Mouse (Mus musculus) brain, embryonic 14.5 days (tissue): ENCODE results near the gene Mast4.

Experiments
- CTCF ChIP-seq: fragments of 200-500 bp; IDR thresholded peaks from 2 replicates; pipeline ENCODE4 v1.5.1; 2012; ENCODE audit warnings: inconsistent platforms, mild to moderate bottlenecking, moderate library complexity, borderline replicate concordance; ENCODE audit not compliant: insufficient read depth, insufficient read length; ENCODE audit errors: extremely low read depth
- POLR2A ChIP-seq: fragments of 200-500 bp; IDR thresholded peaks from 2 replicates; pipeline ENCODE4 v1.6.1; 2012; ENCODE audit warnings: mild to moderate bottlenecking, inconsistent platforms, borderline replicate concordance; ENCODE audit not compliant: poor library complexity, insufficient read depth, insufficient read length, severe bottlenecking; ENCODE audit errors: extremely low read depth

- TF ChIP-seq POLR2A (no peak), CTCF (no peak)
These were observed 388.8 kb downstream of the Mast4 start for GRCm38 (mm10) chr13:102945450-102945849.
